Mouse (Mus musculus) cortical plate, adult 2 months (tissue): Measurements from ENCODE around the gene Fbxl17.

Source experiments
- CTCF ChIP-seq: fragments of 200-500 bp; IDR thresholded peaks from 2 replicates; pipeline ENCODE4 v1.5.1; 2011; ENCODE audit warnings: mild to moderate bottlenecking, control low read depth, low read length; ENCODE audit not compliant: insufficient read depth; ENCODE audit errors: extremely low read depth
- POLR2A ChIP-seq: fragments of 200-500 bp; IDR thresholded peaks from 2 replicates; pipeline ENCODE4 v1.6.1; 2011; ENCODE audit warnings: mild to moderate bottlenecking, low read length, control low read depth; ENCODE audit not compliant: insufficient read depth; ENCODE audit errors: extremely low read depth

DNA sequence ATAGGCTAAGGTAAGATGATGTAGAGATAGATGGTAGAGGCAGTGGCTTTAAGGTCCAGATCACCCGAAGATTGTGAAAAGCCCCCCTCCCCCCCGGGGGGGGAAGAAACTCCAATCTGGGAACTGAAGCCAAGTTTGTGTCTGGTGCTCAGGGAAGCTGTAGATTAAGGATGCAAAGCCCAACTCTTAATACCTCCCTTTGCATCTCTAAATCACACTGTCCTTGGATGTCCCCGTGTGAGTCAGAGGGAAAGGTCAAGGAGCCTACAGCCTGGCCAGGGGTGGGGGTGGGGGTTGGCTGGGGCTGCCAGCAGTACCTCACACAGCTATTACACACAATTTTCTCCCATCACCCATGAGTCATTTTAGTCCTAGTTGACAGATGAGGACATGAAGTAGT is 453.4 kb downstream of the Fbxl17 start:
- TF ChIP-seq CTCF (no peak), POLR2A (no peak)
